Mouse (Mus musculus): ENCODE results near the gene Akap6. TPM values are rescaled to one million over a fixed set of nuclear protein-coding genes. Genes with fewer than 3 reads are reported as not detected.

Akap6 gene
- polyA plus RNA-seq, 1 experiment = 0.59 TPM

GRCm38 (mm10) chr12:52737151-52737550 lies 38.0 kb downstream of the Akap6 start:
- Histone ChIP-seq H3K27me3 (ENCODE audit: control insufficient read depth, insufficient read depth, low read length) (no peaks in the 10 kb centered on the region), H3K27ac (ENCODE audit: control insufficient read depth, insufficient read depth, low read depth, low read length) (no peak overlapping the region), H3K4me1 (ENCODE audit: control insufficient read depth, insufficient read depth, low read length) (no peaks in the 10 kb centered on the region), H3K36me3 (ENCODE audit: control insufficient read depth, insufficient read depth, low read length) (no peaks in the 10 kb centered on the region), H3K4me3 (ENCODE audit: control insufficient read depth, low read depth, low read length) (no peak overlapping the region)
- TF ChIP-seq POLR2A (IDR thresholded peaks at IDR 0.05; ENCODE audit: control insufficient read depth, low read depth, low read length) (no peak), CTCF (IDR thresholded peaks at IDR 0.05; ENCODE audit: control insufficient read depth, insufficient read depth, insufficient replicate concordance, low read depth, low read length) (no peak)

- Histone ChIP-seq H3K36me3 (ENCODE audit: control insufficient read depth, insufficient read depth, low read length) (no peaks in the 10 kb centered on the region), H3K27ac (ENCODE audit: control insufficient read depth, insufficient read depth, low read depth, low read length) (no peak overlapping the region), H3K4me3 (ENCODE audit: control insufficient read depth, low read depth, low read length) (no peak overlapping the region), H3K27me3 (ENCODE audit: control insufficient read depth, insufficient read depth, low read length) (no peaks in the 10 kb centered on the region), H3K4me1 (ENCODE audit: control insufficient read depth, insufficient read depth, low read length) (no peaks in the 10 kb centered on the region)
- TF ChIP-seq CTCF (IDR thresholded peaks at IDR 0.05; ENCODE audit: control insufficient read depth, insufficient read depth, insufficient replicate concordance, low read depth, low read length) (no peak), POLR2A (IDR thresholded peaks at IDR 0.05; ENCODE audit: control insufficient read depth, low read depth, low read length) (no peak)
Observed at GRCm38 (mm10) chr12:52739326-52739725, 40.1 kb downstream of the Akap6 start.

- H3K4me3 ChIP-seq (ENCODE audit: control insufficient read depth, low read depth, low read length) = no peak overlapping the region
- TF ChIP-seq CTCF (IDR thresholded peaks at IDR 0.05; ENCODE audit: control insufficient read depth, insufficient read depth, insufficient replicate concordance, low read depth, low read length) = no peak
- TF ChIP-seq POLR2A (IDR thresholded peaks at IDR 0.05; ENCODE audit: control insufficient read depth, low read depth, low read length) = no peak
- H3K4me1 ChIP-seq (ENCODE audit: control insufficient read depth, insufficient read depth, low read length) = peaks cover 6% of the 10 kb centered on the region
- no peaks in the 10 kb centered on the region for H3K27me3 ChIP-seq (ENCODE audit: control insufficient read depth, insufficient read depth, low read length)
- no peaks in the 10 kb centered on the region for H3K36me3 ChIP-seq (ENCODE audit: control insufficient read depth, insufficient read depth, low read length)
- H3K27ac ChIP-seq (ENCODE audit: control insufficient read depth, insufficient read depth, low read depth, low read length) = no peak overlapping the region
Observed at GRCm38 (mm10) chr12:52741801-52742200, 42.6 kb downstream of the Akap6 start.

GRCm38 (mm10) chr12:52750006-52750405 lies 50.8 kb downstream of the Akap6 start:
- H3K36me3 ChIP-seq (ENCODE audit: control insufficient read depth, insufficient read depth, low read length) = no peaks in the 10 kb centered on the region
- peaks cover 8% of the 10 kb centered on the region for H3K4me1 ChIP-seq (ENCODE audit: control insufficient read depth, insufficient read depth, low read length)
- no peak overlapping the region for H3K27ac ChIP-seq (ENCODE audit: control insufficient read depth, insufficient read depth, low read depth, low read length)
- no peaks in the 10 kb centered on the region for H3K27me3 ChIP-seq (ENCODE audit: control insufficient read depth, insufficient read depth, low read length)
- no peak for TF ChIP-seq POLR2A (IDR thresholded peaks at IDR 0.05; ENCODE audit: control insufficient read depth, low read depth, low read length)
- no peak overlapping the region for H3K4me3 ChIP-seq (ENCODE audit: control insufficient read depth, low read depth, low read length)

- peaks cover 2% of the 10 kb centered on the region for H3K4me1 ChIP-seq (ENCODE audit: control insufficient read depth, insufficient read depth, low read length)
- H3K27ac ChIP-seq (ENCODE audit: control insufficient read depth, insufficient read depth, low read depth, low read length) = no peak overlapping the region
- H3K36me3 ChIP-seq (ENCODE audit: control insufficient read depth, insufficient read depth, low read length) = no peaks in the 10 kb centered on the region
- H3K27me3 ChIP-seq (ENCODE audit: control insufficient read depth, insufficient read depth, low read length) = no peaks in the 10 kb centered on the region
- TF ChIP-seq POLR2A (IDR thresholded peaks at IDR 0.05; ENCODE audit: control insufficient read depth, low read depth, low read length) = no peak
- TF ChIP-seq CTCF (IDR thresholded peaks at IDR 0.05; ENCODE audit: control insufficient read depth, insufficient read depth, insufficient replicate concordance, low read depth, low read length) = no peak
- no peak overlapping the region for H3K4me3 ChIP-seq (ENCODE audit: control insufficient read depth, low read depth, low read length)
Observed at GRCm38 (mm10) chr12:52755649-52756048, 56.5 kb downstream of the Akap6 start.

GRCm38 (mm10) chr12:52757881-52758280 lies 58.7 kb downstream of the Akap6 start:
- H3K27ac ChIP-seq (ENCODE audit: control insufficient read depth, insufficient read depth, low read depth, low read length) = no peak overlapping the region
- H3K4me1 ChIP-seq (ENCODE audit: control insufficient read depth, insufficient read depth, low read length) = peaks cover 2% of the 10 kb centered on the region
- no peaks in the 10 kb centered on the region for H3K27me3 ChIP-seq (ENCODE audit: control insufficient read depth, insufficient read depth, low read length)
- H3K36me3 ChIP-seq (ENCODE audit: control insufficient read depth, insufficient read depth, low read length) = no peaks in the 10 kb centered on the region
- no peak for TF ChIP-seq POLR2A (IDR thresholded peaks at IDR 0.05; ENCODE audit: control insufficient read depth, low read depth, low read length)
- no peak for TF ChIP-seq CTCF (IDR thresholded peaks at IDR 0.05; ENCODE audit: control insufficient read depth, insufficient read depth, insufficient replicate concordance, low read depth, low read length)
- no peak overlapping the region for H3K4me3 ChIP-seq (ENCODE audit: control insufficient read depth, low read depth, low read length)

GRCm38 (mm10) chr12:52764046-52764445 lies 64.9 kb downstream of the Akap6 start:
- Histone ChIP-seq H3K4me1 (ENCODE audit: control insufficient read depth, insufficient read depth, low read length) (no peaks in the 10 kb centered on the region), H3K27ac (ENCODE audit: control insufficient read depth, insufficient read depth, low read depth, low read length) (no peak overlapping the region), H3K4me3 (ENCODE audit: control insufficient read depth, low read depth, low read length) (no peak overlapping the region), H3K27me3 (ENCODE audit: control insufficient read depth, insufficient read depth, low read length) (no peaks in the 10 kb centered on the region), H3K36me3 (ENCODE audit: control insufficient read depth, insufficient read depth, low read length) (no peaks in the 10 kb centered on the region)
- no peak for TF ChIP-seq CTCF (IDR thresholded peaks at IDR 0.05; ENCODE audit: control insufficient read depth, insufficient read depth, insufficient replicate concordance, low read depth, low read length)
- no peak for TF ChIP-seq POLR2A (IDR thresholded peaks at IDR 0.05; ENCODE audit: control insufficient read depth, low read depth, low read length)

- Histone ChIP-seq H3K4me1 (ENCODE audit: control insufficient read depth, insufficient read depth, low read length) (no peaks in the 10 kb centered on the region), H3K4me3 (ENCODE audit: control insufficient read depth, low read depth, low read length) (no peak overlapping the region), H3K27me3 (ENCODE audit: control insufficient read depth, insufficient read depth, low read length) (no peaks in the 10 kb centered on the region), H3K27ac (ENCODE audit: control insufficient read depth, insufficient read depth, low read depth, low read length) (no peak overlapping the region), H3K36me3 (ENCODE audit: control insufficient read depth, insufficient read depth, low read length) (no peaks in the 10 kb centered on the region)
- TF ChIP-seq CTCF (IDR thresholded peaks at IDR 0.05; ENCODE audit: control insufficient read depth, insufficient read depth, insufficient replicate concordance, low read depth, low read length) (no peak), POLR2A (IDR thresholded peaks at IDR 0.05; ENCODE audit: control insufficient read depth, low read depth, low read length) (no peak)
Observed at GRCm38 (mm10) chr12:52764810-52765209, 65.6 kb downstream of the Akap6 start.

Measured in testis, adult 2 months (tissue).